In genomic region chr14:118705465-118705807, GRCm38 (mm10) we compare ENCODE assay signal across 8 mouse cellular contexts. TPM values are rescaled to one million over a fixed set of nuclear protein-coding genes. Genes with fewer than 3 reads are reported as not detected.
DNase-seq lines count a peak whose midpoint lies in the region; ATAC-seq lines count a peak whose summit lies in the region.

No protein-coding gene starts in this region.

- H3K27me3 ChIP-seq in lung, embryonic 15.5 days: peaks cover 45% of the 10 kb centered on the region
- peaks cover 44% of the 10 kb centered on the region for H3K27me3 ChIP-seq in embryonic facial prominence, embryonic 12.5 days
- peaks cover 17% of the 10 kb centered on the region for H3K27me3 ChIP-seq in hindbrain, embryonic 14.5 days (ENCODE audit: control insufficient read depth, insufficient read depth, low read length)
- peaks cover 15% of the 10 kb centered on the region for H3K27me3 ChIP-seq in midbrain, embryonic 14.5 days (ENCODE audit: control insufficient read depth, insufficient read depth, low read length)

- no peak overlapping the region for H3K27ac ChIP-seq in lung, embryonic 15.5 days
- no peak overlapping the region for H3K27ac ChIP-seq in embryonic facial prominence, embryonic 12.5 days
- H3K27ac ChIP-seq in hindbrain, embryonic 14.5 days: no peak overlapping the region; the same call in 1 of the 2 replicates
- H3K27ac ChIP-seq in midbrain, embryonic 14.5 days (replicated peaks; ENCODE audit: low read depth, low read length): peak overlapping the region; percentile 49; the same call in 1 of the 2 replicates

- DNase-seq in lung, postnatal 10 days: no peak
- DNase-seq in hindbrain, embryonic 14.5 days (ENCODE audit: low spot score): no peak
- DNase-seq in midbrain, embryonic 14.5 days: no peak
- DNase-seq in gastrocnemius, adult 18-20 months (ENCODE audit: low spot score): no peak
- DNase-seq in urinary bladder, adult 18-20 months (ENCODE audit: low spot score in 2 of 2): no peak
- DNase-seq in right cerebral cortex, adult 18-20 months: no peak

- H3K4me1 ChIP-seq in lung, embryonic 15.5 days: peaks cover 30% of the 10 kb centered on the region
- peaks cover 10% of the 10 kb centered on the region for H3K4me1 ChIP-seq in embryonic facial prominence, embryonic 12.5 days
- peaks cover 20% of the 10 kb centered on the region for H3K4me1 ChIP-seq in hindbrain, embryonic 14.5 days (replicated peaks; ENCODE audit: control insufficient read depth, insufficient read depth, low read length)
- H3K4me1 ChIP-seq in midbrain, embryonic 14.5 days (ENCODE audit: control insufficient read depth, insufficient read depth, low read length): no peaks in the 10 kb centered on the region

- H3K9me3 ChIP-seq in lung, embryonic 15.5 days: no peaks in the 10 kb centered on the region
- H3K9me3 ChIP-seq in embryonic facial prominence, embryonic 12.5 days: no peaks in the 10 kb centered on the region
- no peaks in the 10 kb centered on the region for H3K9me3 ChIP-seq in hindbrain, embryonic 14.5 days (ENCODE audit: control insufficient read depth, low read length)
- H3K9me3 ChIP-seq in midbrain, embryonic 14.5 days (ENCODE audit: control insufficient read depth, low read length): no peaks in the 10 kb centered on the region

- H3K36me3 ChIP-seq in lung, embryonic 15.5 days: no peaks in the 10 kb centered on the region
- no peaks in the 10 kb centered on the region for H3K36me3 ChIP-seq in embryonic facial prominence, embryonic 12.5 days
- no peaks in the 10 kb centered on the region for H3K36me3 ChIP-seq in hindbrain, embryonic 14.5 days (replicated peaks; ENCODE audit: control insufficient read depth, insufficient read depth)
- H3K36me3 ChIP-seq in midbrain, embryonic 14.5 days (ENCODE audit: control insufficient read depth, insufficient read depth, low read length): no peaks in the 10 kb centered on the region

- whole genome bisulfite sequencing in lung, embryonic 15.5 days: 3% methylated on average over 10 of the region's 10 CpGs
- 1% methylated on average over 10 of the region's 10 CpGs for WGBS in embryonic facial prominence, embryonic 12.5 days
- WGBS in hindbrain, embryonic 14.5 days: 1% methylated on average over 9 of the region's 10 CpGs
- under 1% methylated on average over 10 of the region's 10 CpGs for WGBS in midbrain, embryonic 14.5 days

- H3K9ac ChIP-seq in lung, embryonic 15.5 days: peak overlapping the region; percentile 44
- H3K9ac ChIP-seq in embryonic facial prominence, embryonic 12.5 days: peak overlapping the region; percentile 39
- peak overlapping the region; percentile 64 for H3K9ac ChIP-seq in hindbrain, embryonic 14.5 days
- peak overlapping the region; percentile 64 for H3K9ac ChIP-seq in midbrain, embryonic 14.5 days (replicated peaks; ENCODE audit: low read length)

- peak overlapping the region; percentile 65 for H3K4me3 ChIP-seq in lung, embryonic 15.5 days
- H3K4me3 ChIP-seq in embryonic facial prominence, embryonic 12.5 days: peak overlapping the region; percentile 55
- peak overlapping the region; percentile 58 for H3K4me3 ChIP-seq in hindbrain, embryonic 14.5 days (replicated peaks; ENCODE audit: low read length)
- H3K4me3 ChIP-seq in midbrain, embryonic 14.5 days (replicated peaks; ENCODE audit: low read depth, low read length): peak overlapping the region; percentile 65

- peak overlapping the region; percentile 99 for H3K4me2 ChIP-seq in lung, embryonic 15.5 days
- peak overlapping the region; percentile 88 for H3K4me2 ChIP-seq in embryonic facial prominence, embryonic 12.5 days (replicated peaks)
- peak overlapping the region; percentile 92 for H3K4me2 ChIP-seq in hindbrain, embryonic 14.5 days (replicated peaks)
- peak overlapping the region; percentile 96 for H3K4me2 ChIP-seq in midbrain, embryonic 14.5 days (ENCODE audit: low read length)

- peak; percentile 4; the same call in 1 of the 2 replicates for ATAC-seq in lung, embryonic 15.5 days (ENCODE audit: borderline replicate concordance, extremely low read depth, low FRiP score, low TSS enrichment)
- ATAC-seq in embryonic facial prominence, embryonic 12.5 days (ENCODE audit: insufficient number of reproducible peaks, insufficient read depth, low FRiP score, low TSS enrichment): no peak
- ATAC-seq in hindbrain, embryonic 14.5 days (ENCODE audit: low FRiP score): 0 out of 2 replicates have a peak, but pooled peaks have one; percentile 1
- ATAC-seq in midbrain, embryonic 14.5 days (ENCODE audit: low FRiP score, low TSS enrichment): no peak; the same call in 1 of the 2 replicates

RNA-seq across cellular contexts. Expression of gene Abcc4, which starts 0.6 kb away (rescaled TPM):
- polyA plus RNA-seq in lung, embryonic 15.5 days (2015; fragmentation: Nextera tagmentation; extraction: Ambion mirVana): 2.0 and 2.3 TPM in 2 replicates
- polyA plus RNA-seq in embryonic facial prominence, embryonic 12.5 days (2016; fragmentation: Nextera tagmentation; extraction: Ambion mirVana): 2.3 and 2.8 TPM in 2 replicates
- 2.6 TPM in 2 replicates for polyA plus RNA-seq in hindbrain, embryonic 14.5 days (2014; fragmentation: Nextera tagmentation; extraction: Ambion mirVana)
- 1.1 and 2.1 TPM in 2 replicates for polyA plus RNA-seq in midbrain, embryonic 14.5 days (2014; fragmentation: Nextera tagmentation; extraction: Ambion mirVana)
- 10 to 100 TPM in 1 of 2 experiments, 1 to 10 TPM in 1; 7.8 to 10.0 TPM for total RNA-seq in gastrocnemius, adult 18-20 months (2021)

Comparison
In these comparisons a context has a peak if more than half of its experiments do, and no peak if none do; other contexts are left out.
1. ATAC-seq: peak in lung, embryonic 15.5 days (single experiment) and hindbrain, embryonic 14.5 days (single experiment); none in embryonic facial prominence, embryonic 12.5 days (single experiment) and midbrain, embryonic 14.5 days (single experiment).
2. Peak in every context shown above with its lines, with median percentiles within 50 percentile points of each other: H3K4me2 ChIP-seq, H3K4me3 ChIP-seq and H3K9ac ChIP-seq.